Mouse (Mus musculus) activated CD4-positive, CD25-positive, alpha-beta regulatory T cell, adult 4 months (primary cell): ENCODE data around the gene G6pdx. TPM values are rescaled to one million over a fixed set of nuclear protein-coding genes. Genes with fewer than 3 reads are reported as not detected.

Experiments
- ATAC-seq: one replicate; pipeline ENCODE4 v1.8.0; 2017
- polyA plus RNA-seq, 2 experiments: library from polyadenylated mRNA; unstranded; fragments of 100-300 nt; shearing (Covaris generic); gene quantifications; one replicate each; pipeline ENCODE4 v1.2.1; 2017

G6pdx gene
- 10 to 100 TPM; 31.7 to 37.7 TPM for polyA plus RNA-seq

DNA sequence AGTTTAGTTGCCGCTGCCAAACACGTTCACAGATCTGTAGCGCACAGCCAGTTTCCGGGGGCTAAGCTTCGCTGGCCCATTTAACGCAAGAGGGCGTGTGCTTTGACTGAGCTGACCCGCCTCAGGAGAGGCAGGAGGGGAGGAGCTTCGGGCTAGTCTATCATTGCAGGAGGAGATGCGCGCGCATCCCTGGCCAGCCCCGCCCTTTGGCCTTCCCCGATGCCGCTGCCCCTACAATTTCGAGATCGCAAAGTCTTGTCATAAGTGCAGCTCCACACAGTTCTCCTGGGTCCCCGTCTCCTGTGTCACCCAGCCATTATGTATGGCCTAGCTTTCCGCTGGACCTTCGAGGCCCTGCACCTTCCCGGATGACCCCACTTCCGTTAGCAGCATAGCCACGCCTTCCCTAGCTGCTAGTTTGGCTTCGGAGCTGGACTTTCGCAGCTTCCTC is at the start of gene G6pdx:
TSS of gene G6pdx (minus strand) at position 369 of the 451 bp plus-strand sequence.
- ATAC-seq = peak; percentile 77

- no peak for ATAC-seq
Measured at GRCm38 (mm10) chrX:74452773-74453172, 23.8 kb upstream of the G6pdx start.

DNA sequence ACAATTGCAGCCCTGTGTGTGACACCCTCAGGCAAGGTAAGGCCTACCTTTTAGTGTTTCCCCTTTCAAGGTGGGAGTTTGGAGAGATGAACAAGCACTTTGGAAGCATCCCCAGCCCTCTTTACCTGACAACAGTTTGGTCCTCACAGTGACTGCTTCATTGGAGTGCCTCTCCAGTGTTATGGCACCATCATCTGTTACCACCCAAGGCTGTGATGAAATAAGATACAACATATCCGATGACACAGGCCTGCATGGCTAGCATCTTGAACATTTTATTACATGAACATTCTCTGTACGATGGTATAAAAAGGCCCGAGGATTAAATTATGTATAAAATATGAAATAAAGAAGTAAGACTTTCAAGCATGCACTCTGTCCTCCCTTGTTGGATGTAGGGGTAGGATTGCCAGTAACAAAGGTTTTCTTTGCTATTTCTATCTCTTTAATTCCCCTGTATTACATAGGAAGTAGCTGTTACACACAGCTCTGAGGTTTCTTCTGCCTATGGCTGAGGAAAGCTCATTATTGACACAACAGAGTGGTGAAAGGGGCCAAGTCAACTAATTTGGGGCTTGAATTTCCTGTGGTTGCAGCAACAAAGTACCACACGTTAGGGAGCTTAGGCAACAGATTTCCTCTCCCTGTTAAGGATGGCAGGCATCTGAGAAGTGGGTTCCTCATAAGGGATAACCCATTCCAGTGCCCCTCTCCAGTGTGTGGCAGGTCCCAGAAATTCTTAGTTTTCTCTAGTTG is 22.3 kb upstream of the G6pdx start:
- no peak for ATAC-seq

GRCm38 (mm10) chrX:74429290-74429821 is 362 bp upstream of the G6pdx start:
- peak; percentile 63 for ATAC-seq

GRCm38 (mm10) chrX:74428146-74428825 is 708 bp downstream of the G6pdx start:
- ATAC-seq = peak; percentile 22

DNA sequence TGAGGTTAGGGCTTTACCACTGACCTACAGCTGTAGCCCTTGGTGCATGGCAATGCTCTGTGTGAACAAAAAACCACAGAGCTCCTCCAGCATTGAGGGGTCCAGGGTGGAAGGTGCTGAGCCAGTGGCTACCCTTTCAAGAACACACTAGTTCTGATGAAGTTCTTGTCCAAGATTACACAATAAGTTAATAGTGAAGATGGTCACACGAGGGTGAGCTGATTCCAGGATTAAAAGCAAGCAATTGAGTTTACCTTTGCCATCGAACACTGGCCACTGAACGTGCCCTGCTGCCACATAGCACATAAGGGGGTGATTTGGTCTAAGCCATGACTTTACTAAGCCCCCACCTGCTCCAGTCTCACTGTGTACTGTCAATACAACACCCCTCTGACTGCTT is 1.9 kb downstream of the G6pdx start:
- ATAC-seq = no peak

DNA sequence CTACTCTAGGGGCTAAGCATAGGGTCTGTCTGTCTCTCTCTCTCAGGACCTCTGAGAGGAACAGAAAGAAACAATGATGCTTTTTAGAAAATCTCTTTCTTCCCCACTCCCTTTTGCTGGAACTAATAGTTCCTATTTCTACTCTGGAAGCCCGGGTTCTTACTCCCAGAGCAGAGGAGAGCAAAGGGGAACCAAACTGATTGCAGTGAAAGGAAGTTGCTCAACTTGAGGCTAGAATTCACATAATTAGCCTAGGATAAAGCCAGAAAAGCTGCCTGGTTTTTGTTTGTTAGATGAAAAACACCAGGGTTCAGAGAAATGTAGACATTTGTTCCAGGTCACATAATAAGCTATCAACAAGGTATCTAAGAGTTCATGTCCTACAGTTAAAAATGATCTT is 2.7 kb downstream of the G6pdx start:
- ATAC-seq = no peak

- ATAC-seq = no peak
Measured at GRCm38 (mm10) chrX:74425195-74425594, 3.8 kb downstream of the G6pdx start.

GRCm38 (mm10) chrX:74424443-74424842 is 4.6 kb downstream of the G6pdx start:
- no peak for ATAC-seq

- peak; percentile 84 for ATAC-seq
Measured at GRCm38 (mm10) chrX:74413377-74413776, 15.6 kb downstream of the G6pdx start.

GRCm38 (mm10) chrX:74408340-74408739 is 20.7 kb downstream of the G6pdx start:
- ATAC-seq = no peak

DNA sequence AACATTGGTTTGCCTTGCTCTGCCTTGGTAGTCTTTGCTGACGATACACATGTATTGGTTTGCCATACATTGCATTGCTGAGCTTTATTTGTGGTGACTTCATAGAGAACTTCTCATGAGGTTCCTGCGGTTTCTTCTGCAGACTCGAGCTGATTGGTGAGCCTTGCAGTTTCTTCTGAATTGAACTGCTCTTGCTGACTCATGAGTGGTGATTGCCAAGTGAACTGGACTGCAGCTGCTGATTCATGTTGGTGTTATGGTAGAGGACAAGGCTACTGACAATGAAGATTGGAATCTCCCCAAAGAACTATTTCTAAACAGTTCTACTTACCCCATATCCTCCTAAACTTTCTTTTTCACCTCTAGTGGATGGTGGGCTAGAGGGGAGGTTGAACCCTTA is 28.9 kb downstream of the G6pdx start:
- ATAC-seq = no peak

DNA sequence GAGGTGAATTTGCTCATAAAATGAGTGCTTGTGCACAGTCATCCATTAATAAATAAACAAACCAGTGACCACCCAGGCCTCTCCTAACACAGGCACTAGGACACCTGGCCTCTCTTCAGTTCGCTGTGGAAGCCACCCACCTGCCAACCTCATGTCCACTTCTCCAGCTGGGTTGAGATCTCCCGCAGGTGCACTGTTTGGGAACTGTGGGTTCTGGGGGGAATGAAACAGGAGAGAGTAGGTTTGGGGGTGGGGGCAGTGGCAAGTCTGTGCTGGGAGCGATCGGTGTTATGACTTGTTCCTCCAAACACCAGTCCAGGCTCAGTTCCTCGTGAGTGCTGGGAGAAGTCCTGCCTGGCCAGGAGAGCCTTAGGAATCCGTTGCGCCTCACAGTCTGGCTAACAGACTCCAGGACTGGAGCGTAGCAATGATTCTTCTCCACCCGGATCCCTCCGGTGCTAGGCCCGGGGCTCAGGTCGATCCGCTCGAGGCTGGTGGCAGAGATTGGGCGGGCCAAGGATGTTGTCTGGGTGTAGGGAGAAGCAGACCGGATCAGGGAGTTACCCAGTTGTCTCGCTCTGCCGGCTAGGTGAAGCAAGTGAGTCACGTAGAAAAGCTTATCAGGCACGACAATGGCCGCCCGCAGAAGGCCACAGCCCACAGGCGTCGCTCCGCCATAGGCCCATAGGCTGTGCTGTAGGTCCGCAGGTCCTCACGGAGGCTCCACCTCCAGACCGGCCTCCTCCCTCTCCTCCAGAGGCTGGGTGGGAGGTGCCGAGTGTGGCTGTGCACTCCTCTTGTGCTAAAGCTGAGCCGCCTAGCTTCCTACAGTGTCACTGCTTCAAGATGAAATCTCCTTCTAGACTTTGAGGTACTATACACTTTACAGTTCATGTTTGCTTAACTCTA is 36.2 kb downstream of the G6pdx start, which contains the start of the genes Fam3a and Ikbkg:
TSS of gene Fam3a (minus strand) at position 738 of the 909 bp plus-strand sequence.
TSS of gene Ikbkg (plus strand) at position 756 of the 909 bp plus-strand sequence.
- ATAC-seq = peak; percentile 98

DNA sequence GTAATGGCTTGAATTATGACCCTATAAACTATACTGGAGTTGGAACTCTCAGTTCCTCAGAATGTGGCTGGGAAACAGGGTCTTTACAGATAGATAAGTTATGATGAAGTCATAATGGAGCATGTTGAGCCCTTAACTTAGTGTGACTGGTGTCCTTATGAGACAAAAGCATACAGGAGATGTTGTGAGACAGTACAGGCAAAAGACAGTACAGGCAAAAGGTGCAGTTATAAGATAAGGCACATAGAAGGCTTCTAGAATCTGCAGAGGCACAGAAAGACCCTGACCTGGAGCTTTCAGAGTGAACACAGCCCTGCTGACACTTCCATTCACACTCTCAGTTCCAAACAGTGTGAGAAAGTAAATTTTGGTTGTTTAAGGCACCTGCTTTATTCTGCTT is 40.8 kb downstream of the G6pdx start:
- ATAC-seq = no peak

DNA sequence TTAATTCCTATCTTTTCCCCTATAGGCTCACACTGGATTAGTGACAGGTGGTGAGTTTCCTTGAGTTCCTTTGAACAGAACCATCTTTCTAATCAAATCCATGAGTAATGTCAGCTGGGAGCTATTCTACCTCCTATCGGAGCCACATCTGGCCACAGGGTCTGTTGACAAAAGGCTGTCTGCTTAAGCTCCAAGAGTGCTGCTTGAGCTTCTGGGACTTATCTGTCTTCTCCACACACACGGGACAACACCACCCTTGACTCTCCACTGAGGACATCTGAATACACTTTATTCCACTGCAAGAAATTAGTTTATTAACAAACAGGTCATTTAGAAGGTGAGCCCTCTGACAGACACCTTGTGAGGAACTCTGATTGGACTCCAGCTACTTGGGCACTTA is 44.5 kb downstream of the G6pdx start:
- no peak for ATAC-seq

- ATAC-seq = peak; percentile 95
Measured at GRCm38 (mm10) chrX:74372888-74373549, 56.0 kb downstream of the G6pdx start, which contains the start of the genes Ubl4a and Slc10a3. Gene Ubl4a, minus strand, starts transcription at chrX:74373218. Gene Slc10a3, minus strand, starts transcription at chrX:74373349.

GRCm38 (mm10) chrX:74368209-74368909 is 60.6 kb downstream of the G6pdx start:
- peak; percentile 42 for ATAC-seq

- no peak for ATAC-seq
Measured at GRCm38 (mm10) chrX:74367512-74367911, 61.5 kb downstream of the G6pdx start.
